Mouse (Mus musculus): ENCODE results near the gene Acot7. TPM values are rescaled to one million over a fixed set of nuclear protein-coding genes. Genes with fewer than 3 reads are reported as not detected.
A peak's percentile ranks its signal among the peaks of the same experiment; 100 is the strongest.

Acot7 gene
- total RNA-seq, 1 experiment from 2014 or later = 34.6 TPM

DNA sequence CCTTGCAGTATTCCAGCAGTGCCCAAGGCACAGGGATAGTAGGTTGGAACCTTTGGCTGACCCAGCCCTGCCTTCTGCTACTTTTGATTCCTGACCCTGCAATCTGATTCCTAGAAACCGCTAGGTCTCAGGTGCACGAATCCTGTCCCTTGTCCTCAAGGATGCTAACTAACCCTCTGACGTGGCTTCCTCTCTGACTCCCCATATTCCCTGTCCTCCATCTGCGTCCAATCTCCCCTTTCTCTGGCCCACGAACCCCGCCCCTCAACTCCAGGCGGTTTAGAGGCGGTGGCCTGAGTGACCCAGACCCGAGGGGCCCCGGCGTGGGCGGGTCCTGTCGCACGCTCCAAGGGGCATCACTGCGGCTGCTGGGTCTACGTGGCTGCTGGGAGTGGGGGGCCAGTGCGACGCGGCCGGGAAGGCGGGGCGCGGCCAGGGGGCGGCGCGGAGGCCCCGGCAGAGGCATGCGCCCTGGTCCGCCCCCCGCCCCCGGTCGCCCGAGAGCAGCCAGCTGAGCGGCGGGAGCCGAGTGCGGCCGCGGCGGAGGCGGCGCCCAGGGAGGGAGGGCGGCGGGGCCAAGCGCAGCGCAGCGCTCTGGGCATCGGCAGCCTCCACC, 95.8 kb downstream of the Acot7 start, which contains the start of gene Gpr153:
Gene Gpr153 (plus strand): TSS at position 612 of the 616 bp plus-strand sequence.
- DNase-seq = peak; percentile 60

DNA sequence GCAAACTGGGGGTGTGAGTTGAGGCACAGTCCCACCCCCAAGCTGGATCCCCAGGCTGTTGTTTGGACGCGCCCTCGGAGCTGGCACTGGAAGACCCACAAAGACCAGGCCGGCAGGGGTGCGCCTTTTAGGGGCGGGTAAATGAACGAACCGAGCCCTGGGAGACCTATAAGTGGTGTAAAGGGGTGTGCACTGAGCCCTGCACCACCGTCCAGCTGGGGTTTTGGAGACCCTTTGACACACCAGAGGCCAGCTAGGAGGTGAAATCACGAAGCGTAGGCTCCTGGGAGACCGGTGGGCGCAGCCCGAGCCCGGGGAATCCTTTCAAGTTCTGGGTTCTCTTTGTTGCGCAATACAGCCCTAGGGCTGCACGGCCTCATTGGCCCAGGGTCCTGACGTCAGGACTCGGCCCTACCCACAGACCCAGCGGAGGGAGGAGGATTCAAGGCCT, 96.8 kb downstream of the Acot7 start:
- DNase-seq = no peak

DNA sequence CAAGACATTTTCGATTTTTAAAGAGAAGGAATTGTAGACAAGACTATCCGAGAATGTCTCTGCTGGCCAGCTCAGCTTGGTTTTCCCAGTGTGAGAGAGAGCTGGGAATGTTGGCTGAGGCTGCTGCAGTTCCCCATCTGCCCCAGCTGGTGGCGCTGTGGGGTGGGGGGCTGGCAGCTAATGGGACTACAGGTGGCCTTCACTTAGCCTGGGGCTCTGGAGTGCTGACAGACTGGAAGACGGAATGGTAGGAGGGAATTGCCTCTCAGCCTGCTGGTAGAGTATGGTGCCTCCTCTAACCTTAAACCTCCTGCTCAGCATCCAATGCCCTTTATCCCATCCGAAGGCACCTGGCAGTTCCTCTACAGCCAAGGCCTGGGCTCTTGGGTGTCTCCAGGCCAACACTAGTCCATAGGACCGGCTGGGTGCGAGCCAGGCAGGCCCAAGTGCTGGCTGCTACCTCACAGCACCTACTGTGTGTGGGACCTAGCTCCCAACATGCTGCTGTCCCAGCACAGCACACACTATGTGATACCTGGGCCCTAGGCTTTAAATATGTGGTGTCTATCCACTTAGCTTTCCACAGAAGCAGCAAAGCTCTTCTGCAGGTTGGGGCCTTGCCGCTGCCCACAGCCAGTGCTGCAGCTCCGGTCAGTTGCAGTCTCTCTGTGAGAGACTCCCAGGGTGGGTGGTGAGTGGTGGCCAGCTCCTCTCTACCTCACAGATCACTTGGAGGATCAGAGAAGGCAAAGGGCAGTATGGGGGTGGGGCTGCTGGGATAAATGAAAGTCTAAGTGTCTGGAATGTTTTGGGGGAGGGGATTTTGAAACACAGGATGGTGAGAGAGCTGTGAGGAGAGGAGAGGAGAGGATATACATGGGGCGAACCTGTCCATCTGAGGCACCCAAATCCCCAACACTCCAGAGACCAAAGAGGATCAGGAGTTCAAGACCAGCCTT, 98.7 kb downstream of the Acot7 start:
- DNase-seq = peak; percentile 38

DNA sequence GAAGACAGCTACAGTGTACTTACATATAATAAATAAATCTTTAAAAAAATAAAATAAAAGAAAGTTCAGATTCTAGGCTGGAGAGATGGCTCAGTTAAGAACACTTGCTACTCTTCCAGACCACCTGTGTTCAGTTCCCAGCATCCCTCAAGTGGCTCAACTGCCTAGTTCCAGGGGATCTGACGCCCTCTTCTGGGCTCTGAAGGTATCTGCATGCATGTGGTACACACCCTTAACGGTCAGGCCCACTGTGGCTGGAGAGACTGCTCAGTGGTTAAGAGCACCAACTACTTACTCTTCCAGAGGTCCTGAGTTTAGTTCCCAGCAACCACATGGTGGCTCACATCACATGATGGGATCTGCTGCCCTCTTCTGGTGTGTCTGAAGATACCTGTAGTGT, 100.0 kb downstream of the Acot7 start:
- DNase-seq = no peak

DNA sequence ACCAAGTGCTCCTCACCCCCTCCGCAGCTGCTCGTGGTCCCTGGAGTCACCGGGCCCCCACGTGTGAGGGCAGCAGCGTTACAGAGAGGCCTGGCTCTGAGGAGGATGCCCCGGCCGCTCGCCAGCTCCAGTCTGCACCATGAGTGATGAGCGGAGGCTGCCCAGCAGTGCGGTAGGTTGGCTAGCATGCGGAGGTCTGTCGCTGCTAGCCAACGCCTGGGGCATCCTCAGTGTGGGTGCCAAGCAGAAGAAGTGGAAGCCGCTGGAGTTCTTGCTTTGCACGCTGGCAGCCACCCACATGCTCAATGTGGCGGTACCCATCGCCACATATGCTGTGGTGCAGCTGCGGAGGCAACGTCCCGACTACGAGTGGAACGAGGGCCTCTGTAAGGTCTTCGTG, 101.1 kb downstream of the Acot7 start:
- no peak for DNase-seq

DNA sequence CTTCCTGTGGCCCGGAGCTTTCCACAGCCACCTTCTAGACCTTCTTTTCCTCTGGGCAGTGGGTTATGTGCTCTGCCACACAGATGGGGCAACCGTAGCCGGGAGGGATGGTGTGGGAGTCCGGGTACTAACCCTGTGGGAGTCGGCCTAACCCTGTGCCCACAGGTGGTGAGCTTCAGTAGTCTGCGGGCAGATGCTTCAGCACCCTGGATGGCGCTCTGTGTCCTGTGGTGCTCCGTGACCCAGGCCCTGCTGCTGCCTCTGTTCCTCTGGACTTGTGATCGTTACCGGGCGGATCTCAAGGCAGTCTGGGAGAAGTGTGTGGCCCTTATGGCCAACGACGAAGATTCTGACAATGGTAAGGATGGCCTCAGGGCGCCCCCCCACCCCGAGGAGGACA, 103.7 kb downstream of the Acot7 start:
- no peak for DNase-seq

DNA sequence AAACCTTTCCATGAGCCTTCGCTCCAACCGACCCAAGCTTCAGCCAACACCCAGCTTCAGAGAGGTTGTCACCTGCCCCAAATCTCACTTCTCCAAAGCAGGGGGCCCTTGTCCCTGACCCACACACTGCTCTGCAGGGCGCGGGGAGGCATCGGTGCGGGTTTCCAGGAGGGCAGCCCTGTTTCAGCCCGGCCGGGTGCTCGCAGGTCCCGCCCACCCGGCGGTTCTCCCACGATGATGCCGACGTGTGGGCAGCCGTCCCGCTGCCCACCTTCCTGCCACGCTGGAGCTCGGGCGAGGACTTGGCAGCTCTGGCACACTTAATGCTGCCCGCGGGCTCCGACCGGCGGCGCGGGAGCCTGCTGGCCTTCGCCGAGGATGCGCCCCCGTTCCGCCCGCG, 104.8 kb downstream of the Acot7 start:
- DNase-seq = no peak

DNA sequence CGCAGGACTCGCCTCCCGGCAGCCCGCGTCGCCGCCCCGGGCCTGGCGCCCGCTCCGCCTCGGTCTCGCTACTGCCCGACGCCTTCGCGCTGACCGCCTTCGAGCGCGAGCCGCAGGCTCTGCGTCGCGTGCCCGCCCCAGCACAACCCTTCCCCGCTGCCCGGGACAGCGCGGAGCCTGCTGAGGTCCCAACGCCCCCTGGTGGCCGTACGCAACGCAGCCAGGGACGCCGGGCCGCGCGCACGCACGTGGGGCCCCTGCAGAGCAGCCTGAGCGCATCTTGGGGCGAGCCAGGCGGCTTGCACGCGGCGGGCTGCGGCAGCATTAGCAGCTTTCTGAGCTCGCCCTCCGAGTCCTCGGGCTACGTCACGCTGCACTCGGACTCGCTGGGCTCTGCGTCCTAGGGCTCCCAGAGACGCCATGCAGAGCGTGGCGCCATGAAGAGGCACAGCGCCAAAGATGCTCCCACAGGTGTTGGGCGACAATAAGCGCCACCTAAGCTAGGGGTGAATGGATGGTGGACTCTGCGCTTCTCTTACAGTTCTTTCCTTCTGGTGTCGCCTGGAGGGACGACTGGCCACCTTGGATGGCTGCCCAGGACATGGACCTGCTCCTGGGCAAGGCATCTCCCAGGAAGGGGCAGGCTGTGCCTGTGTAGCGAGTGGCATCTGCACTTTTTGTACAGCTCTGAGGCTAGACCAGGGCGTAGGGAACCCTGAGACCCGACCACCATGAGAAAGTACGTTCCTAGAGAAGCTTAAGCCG, 105.4 kb downstream of the Acot7 start:
- DNase-seq = peak; percentile 90

DNA sequence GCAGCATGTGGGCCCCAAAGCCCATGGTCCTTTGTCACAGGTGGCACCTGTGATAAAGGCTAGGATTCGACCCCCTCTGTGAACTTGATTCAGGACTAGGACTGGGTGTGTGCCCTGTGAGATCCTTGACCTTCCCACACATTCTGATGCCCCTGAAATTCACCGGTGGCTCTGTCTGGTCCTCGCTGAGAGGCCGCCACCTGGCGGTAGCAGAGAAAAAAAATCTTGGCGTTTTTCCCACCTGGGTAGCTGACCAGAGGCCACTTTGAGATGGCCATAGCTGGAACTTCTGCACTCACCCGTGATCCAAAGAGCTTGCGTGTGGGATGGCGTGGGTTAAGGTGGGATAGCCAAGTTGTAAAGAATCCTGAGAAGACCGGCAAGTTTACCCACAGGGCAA, 107.6 kb downstream of the Acot7 start:
- peak; percentile 55 for DNase-seq

DNA sequence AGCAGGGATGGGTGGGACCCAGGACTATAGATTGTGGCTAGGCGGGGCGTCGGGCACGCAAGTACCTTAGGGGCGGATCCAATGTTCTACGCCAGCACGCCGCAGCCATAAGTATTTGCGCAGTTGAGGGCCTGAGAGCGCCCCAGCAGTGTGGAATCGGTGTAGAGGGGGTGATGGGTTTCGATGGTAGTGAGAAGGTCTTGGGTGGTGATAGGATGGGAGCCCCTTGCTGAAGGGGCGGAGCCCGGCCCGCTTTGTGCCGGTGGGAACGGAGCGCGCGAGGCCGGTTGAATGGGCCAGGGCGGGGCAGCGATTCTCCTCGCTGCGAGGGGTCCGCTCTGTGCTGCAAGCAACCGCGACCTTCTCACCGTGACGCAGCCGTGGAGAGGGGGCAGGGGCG, 108.2 kb downstream of the Acot7 start:
- no peak for DNase-seq

DNA sequence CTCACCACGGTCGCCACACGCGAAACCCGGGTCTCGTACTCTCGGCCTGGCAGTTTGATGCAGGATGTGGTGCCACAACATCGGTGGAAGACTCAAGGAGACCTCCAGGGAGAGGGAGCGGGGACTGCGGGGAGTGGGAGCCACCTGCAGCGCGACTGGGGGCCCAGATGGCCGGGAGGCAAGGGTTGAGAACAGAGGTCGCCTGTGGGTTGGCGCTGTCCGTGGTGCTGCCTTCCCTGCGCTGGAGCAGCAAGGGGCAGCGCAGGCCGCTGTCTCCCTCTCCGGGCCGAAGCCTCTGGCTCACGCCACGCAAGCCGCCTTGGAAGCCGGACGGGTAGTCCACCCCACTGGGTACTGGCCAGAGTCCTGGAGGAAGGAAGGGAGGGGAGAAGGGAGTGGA, 109.0 kb downstream of the Acot7 start:
- peak; percentile 79 for DNase-seq

DNA sequence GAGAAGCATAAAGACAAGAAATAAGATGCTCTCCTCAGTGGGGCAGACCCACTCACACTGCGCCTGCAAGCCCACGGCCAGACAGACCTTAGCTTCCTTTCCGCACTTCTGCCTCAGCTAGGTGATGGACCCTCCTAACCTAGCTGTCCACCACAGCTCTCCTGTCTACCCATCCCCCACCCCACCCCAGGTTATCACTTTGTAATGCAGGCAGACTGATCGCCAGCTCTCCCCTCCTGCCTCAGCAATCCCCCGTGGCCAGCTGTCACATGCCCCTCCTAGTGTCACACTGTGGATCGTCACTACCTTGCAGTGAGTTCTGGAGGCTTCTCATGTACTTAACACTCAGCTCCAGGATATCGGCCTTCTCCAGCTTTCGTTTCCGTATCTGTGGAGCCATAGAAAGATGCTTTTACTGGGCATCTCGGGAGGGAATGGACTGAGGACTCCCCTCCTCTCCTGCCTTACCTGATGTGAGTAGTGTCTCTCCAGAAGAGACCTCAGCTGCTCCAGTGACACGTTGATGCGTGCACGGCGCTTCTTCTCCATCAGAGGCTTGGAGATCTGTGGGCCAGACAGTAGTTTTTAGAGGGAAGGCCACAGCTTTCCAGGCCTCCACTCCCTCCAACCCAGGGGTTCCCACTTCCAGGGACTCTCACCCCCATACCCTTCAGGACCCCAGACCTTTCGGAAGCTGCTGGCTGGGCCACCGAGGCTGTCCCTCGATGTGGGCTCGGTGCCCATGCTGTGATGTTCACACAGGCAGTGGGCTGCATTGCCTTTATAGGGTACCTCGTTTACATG, 109.6 kb downstream of the Acot7 start:
- DNase-seq = no peak

DNA sequence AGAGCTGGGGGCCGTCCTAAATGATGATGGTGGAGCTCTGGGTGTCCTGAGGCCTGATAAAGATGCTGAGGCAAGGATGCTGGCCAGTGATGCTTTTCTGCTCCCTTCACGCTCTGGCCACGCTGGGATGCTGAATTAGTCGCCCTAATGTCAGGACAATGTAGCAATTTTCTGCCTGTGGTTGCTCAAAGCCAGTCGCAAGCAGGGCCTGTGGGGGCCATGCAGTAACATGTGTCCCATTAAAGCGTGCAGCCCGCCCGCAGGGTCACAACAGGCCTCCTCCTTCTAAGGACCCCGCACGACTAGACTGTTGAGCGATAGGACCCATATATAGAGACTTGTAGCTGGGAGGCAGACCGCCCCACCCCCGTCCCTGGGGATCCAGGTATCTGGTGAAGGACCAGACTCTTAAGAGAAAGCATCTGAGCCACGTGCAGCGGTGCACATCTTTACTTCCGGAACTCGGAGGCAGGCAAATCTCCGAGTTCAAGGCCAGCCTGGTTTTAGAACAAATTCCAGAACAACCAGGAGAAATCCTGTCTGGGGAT, 110.5 kb downstream of the Acot7 start:
- DNase-seq = no peak

DNA sequence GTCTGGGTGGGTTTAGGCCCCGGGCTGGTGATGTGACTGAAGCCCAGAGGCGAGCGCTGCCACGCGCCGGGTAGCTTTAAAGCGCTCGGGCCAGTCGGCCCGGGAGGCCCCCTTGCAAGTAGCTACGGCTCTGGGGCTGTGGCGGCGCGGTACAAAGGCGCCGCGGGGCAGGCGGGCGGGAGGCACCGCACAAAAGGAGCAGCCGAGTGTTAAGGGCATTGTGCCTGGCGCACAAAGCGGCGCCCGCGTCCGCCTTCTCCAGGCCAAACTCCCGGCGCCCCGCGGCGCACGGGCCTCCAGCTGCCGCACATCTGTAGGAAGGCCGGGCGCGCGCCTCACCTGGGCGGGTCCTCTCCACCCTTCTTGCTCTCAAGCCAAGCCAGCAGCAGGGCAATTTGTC, 112.5 kb downstream of the Acot7 start:
- DNase-seq = no peak

DNA sequence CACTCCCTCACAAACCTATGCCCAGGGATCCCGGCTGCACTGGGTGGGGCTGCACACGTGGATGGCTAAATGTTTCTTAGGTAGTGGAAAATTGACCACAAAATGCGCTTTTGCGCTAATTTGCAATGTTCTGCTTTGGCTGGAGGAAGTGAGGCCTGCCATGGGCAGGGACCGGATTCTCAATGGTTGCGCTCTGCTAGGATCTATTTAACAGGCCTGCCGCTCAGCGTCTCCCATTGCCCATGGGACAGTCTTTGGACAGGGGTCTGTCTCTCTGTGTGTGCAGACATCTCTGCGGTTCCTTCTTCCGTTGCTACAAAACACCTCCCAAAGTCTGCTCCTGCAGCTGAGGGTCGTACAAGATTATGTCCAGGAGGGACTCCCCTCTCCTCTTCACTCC, 113.1 kb downstream of the Acot7 start:
- no peak for DNase-seq

DNA sequence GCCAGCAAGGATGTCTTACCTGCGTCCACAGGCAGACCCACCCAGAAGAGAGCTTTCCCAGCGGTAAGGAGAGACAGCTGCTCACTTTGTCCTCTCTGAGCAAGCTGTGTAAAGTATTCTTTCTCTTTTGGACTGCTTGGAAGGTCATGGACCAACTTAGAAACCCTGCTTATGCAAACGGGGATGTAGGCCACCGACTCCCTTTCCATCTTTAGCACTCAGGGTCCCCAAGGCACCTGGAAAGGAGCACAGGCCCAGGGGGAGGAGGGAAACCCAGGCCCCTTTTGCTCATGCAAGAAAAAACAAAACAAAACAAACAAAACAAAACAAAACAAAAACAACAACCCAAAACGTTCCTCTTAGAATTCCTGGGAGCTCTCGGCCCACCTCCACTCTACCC, 113.6 kb downstream of the Acot7 start, which contains the start of gene Hes3:
Gene Hes3 (minus strand): TSS at position 101 of the 400 bp plus-strand sequence.
- no peak for DNase-seq

DNA sequence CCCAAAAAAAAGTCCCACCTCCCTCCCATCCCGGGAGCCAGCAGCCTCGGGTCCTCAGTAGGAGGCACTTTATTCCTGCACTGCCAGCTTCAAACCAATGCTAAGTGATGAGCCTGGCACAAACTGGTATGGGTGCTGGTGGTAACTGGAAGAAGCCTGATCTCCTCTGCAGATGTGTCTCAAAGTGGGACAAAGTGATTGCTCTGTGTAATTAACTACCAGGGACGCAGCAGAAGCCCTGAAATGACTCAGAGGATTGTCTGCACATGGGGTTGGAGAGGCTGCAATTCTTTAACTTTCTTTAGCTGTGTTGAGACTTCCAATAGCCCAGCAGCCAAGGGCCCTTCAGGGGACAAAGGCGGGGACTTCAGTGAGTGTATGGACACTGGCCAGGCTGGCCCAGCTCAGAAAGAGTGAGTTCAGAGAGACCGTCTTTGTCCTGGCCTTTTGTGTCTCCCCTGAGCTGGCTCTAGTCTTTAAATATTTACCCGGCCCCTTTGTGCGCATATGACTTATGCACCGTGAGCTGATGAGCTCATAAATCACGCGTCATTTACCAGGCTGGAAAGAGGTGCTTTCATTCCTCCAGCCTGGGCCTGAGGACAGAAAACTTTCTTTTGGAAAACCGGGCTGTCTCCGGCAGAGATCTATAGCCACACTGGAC, 114.3 kb downstream of the Acot7 start:
- no peak for DNase-seq

DNA sequence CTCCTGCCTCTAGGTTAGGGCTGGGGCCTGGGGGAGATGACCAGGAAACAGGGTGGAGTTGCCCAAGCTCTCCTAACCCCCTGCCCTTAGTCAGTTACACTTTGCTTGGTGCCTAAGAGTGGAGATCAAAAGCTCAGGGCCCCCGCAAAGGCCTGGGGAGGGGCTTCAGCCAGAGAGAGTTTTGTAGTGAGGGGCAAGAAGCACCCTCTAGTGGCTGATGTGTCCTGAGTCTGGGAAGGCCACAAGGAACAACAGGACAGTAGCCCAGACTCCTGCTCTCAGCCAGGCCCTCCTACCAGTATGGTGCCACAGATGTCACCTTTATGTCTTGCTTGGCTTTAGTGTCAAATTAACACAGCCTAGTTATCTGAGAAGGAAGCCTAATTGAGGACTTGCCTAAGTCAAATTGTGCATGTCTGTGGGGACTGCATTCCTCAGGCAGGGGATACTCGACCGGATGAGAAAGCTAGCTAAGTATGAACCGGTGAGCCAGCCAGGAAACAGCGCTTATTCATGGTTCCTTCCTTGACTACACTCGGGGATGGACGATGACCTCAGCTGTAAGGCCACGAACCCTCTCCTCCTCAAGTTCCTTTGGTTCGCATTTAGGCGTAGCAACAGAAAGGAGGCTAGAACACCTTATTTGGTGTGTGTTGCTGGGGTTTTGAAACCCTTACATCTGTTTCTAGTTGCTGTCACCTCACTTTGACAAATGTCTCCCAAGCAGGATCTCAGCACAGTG, 116.4 kb downstream of the Acot7 start:
- no peak for DNase-seq

DNA sequence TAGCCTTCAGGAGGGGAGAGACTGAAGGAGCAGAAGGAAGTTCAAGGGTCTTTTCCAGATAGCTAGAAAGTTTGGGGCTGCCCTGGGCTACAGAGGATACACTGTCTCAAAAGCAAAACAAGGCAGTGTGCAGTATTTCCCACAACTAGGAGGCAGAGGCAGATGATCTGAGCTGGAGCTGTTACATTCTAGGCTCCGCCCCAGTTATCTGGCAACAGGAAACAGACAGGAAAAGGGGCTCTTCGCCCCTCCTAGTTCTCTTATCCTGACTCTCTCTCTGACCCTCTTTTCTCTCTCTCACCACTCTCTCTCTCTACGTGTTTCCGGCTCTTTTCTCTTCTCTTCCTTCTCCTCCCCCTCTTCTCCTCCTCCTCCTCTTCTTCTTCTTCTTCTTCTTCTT, 118.0 kb downstream of the Acot7 start:
- DNase-seq = no peak

DNA sequence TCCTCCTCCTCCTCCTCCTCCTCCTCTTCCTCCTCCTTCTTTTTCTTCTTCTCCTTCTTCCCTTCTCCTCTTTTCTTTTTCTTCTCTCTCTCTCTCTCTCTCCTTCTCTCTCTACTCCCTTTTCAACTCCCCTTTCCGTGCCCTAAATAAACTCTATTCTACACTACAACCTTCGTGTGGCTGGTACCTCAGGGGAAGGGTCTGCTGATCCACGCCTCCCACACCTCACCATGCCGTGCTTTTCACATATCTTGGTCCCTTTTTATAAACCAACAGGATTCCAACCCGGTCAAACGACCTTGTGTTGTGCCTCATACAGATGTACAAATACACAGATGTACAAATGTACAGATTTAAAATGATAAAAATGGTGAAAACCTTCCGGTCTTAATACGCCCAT, 118.4 kb downstream of the Acot7 start:
- DNase-seq = no peak
